Mouse (Mus musculus) lung, adult 18-20 months (tissue): ENCODE results near the gene Gng2.

Source experiments
- DNase-seq, 2 experiments: peaks; one replicate each; pipeline ENCODE4 v3.0.0; 2022; ENCODE audit warnings: mixed read lengths in 2 of 2

The Gng2 gene

GRCm38 (mm10) chr14:19976421-19977270 lies 781 bp downstream of the Gng2 start:
- peak; percentile 66 to 75 for DNase-seq

GRCm38 (mm10) chr14:19974978-19975493 lies 2.4 kb downstream of the Gng2 start:
- DNase-seq: peak in 1 of 2 experiments; percentile 13

- no peak for DNase-seq
Measured at GRCm38 (mm10) chr14:19974429-19974828, 3.0 kb downstream of the Gng2 start.

GRCm38 (mm10) chr14:19972316-19973029 lies 5.0 kb downstream of the Gng2 start:
- no peak for DNase-seq

DNA sequence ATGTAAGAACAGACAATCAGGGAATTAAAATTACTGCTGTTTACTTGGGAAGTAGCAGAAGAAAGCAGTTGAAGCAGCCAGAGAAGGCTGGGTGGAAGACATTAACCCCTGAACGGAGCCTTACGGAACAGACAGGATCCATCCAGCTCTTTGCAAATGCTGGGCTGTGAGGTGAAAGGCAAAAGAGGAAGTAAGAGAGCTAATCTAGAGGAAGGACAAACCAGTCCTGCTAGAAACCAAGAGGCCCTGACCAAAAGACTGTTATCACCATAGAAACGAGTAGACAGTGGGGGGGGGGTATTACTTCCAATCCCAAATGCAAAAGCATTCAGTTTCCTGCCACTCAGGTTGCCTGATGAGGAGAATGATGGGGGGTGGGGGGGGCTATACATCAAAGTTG lies 6.6 kb downstream of the Gng2 start:
- peak in 1 of 2 experiments; percentile 11 for DNase-seq

DNA sequence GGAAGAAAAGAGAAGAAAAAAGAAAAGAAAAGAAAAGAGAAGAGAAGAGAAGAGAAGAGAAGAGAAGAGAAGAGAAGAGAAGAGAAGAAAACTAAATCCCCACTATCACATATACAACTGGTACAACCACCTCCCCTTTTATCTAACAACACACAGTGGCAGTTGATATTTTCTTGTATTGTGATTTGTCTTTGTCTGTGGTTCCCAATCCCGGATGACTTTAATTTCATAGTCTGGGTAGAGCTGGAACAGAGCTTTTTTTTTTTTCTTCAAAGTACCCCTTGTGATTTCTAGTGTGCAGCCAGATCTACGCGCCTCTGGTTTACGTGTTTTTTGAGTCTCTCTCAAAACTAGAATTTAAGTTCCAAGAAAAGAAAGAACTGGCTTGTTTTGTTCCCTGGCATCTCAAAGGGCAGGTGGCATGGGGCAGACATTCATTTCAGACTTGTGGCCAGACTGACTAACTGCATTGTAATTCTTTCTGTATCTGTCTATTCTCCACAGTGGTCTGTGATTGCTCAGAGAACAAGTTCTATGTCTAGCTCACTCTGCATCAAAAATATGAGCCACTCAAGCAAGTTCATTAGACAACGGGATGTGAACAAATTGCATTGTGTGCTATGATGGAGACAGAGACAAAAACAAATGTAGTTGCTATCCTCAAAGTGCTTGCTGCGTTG lies 7.2 kb downstream of the Gng2 start:
- DNase-seq: no peak

DNA sequence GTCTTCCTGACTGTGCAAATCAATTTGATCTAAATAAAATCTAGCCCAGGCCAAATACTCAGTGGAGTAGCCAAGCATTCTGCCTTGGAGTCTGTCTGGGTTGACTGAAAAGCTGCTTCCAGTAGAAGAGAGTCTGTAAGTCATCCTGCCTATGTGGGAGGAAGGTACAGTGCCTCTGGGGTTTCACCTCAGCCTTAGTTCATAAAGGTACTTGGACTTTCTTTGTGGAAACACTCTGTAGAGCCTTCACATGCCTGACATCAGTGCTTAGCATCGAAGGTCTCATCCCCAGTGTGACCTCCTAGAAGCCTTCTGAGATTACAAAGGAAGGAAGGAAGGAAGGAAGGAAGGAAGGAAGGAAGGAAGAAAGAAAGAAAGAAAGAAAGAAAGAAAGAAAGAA lies 7.9 kb downstream of the Gng2 start:
- DNase-seq: no peak

- no peak for DNase-seq
Measured at GRCm38 (mm10) chr14:19969011-19969521, 8.4 kb downstream of the Gng2 start.

DNA sequence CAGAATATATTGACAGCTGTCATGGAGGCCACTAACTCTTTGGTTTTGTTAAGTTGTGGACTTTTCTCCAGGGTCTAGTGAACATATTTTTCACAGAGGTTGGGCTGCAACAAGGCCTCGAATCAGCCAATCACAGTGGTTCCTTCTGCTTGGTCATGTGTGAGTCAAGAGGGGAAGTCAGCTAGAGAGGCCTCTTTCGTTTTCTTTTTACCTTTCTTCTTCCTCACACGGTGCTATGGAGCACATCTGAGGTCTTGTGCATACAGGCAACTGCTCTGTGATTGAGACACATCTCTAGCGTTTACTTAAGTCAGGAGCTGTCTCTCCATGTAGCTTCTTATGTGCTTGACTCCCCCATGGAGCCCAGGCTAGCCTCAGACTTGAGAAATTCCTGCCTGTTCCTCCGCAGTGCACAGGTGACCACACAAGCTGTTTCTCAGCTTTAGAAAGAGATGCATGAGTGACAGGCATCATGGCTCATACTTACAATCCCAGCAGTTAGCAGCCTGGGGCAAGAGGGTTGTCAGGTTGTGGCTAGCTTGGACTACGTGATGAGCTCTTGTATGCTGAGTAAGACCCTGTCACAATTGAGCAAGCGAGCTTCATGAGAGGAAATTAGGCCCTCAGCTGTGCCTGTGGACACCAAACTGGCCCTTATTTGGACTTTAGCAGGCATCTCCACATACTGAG lies 9.0 kb downstream of the Gng2 start:
- DNase-seq: peak in 1 of 2 experiments; percentile 9

- no peak for DNase-seq
Measured at GRCm38 (mm10) chr14:19967482-19967881, 9.9 kb downstream of the Gng2 start.

DNA sequence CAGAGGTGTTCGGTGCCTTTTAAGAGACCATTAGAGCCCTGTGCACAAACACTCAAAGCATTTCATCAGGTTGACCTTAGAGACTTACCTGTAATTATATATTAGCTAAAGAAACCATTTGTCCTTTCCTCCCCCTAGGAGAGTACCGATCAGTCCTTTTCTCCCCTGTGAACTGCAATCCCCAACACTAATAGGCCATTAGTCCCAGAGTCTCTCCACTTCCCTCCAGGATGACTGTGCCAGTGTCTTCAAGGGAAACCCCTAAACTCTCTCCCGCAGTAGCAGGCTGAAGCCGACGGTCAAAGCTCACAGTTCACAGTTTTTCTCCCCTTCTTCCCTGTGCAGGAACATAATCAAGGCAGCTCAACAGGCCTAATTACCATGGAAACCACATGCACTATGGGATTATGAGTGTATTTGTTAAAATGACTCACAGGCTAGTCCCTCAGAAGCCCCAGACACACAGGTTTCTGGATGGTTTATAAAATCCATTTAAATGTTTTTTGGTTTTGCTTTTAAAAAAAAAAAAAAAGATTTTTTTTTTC lies 13.4 kb downstream of the Gng2 start:
- no peak for DNase-seq

- no peak for DNase-seq
Measured at GRCm38 (mm10) chr14:19961924-19962915, 15.2 kb downstream of the Gng2 start.

DNA sequence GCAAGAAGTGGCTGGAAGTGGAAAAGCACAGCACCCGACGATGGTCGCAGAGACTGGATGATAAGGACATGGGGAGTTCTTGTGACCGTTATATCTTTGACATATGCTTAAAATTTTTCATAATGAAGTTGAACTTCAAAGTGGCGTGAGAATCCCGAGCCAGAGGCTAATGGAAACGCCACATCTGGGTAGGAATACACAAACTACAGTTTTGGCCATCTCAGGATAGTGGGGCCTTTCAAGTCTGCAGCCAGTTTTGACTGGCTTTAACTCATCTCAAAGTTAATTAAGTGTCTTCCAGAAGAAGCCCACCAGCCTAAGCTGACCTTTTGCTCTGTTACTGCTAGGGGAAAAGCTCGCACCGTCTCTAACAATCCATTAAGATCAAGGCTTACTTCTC lies 17.6 kb downstream of the Gng2 start:
- DNase-seq: no peak

DNA sequence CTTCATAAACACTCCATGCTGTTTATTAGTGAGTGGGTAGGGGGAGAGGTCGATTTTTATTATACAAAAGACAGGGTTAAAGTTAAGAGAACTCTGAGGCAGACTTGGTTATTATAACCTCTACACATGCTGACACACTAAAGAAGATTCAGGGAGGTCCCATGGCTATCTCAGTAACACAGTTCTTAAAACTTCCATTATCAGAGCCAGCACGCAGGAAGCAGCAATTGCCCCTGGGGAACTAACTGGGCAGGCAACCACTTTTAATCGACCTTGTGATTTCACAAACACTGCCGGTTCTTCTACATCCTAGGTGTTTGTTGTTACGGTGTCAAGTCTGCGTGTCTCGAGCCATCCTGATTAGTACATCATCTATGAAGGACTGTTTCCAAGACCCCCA lies 22.4 kb downstream of the Gng2 start:
- no peak for DNase-seq

GRCm38 (mm10) chr14:19950812-19951211 lies 26.6 kb downstream of the Gng2 start:
- DNase-seq: no peak

GRCm38 (mm10) chr14:19949475-19949874 lies 28.0 kb downstream of the Gng2 start:
- no peak for DNase-seq

GRCm38 (mm10) chr14:19946221-19946620 lies 31.2 kb downstream of the Gng2 start:
- no peak for DNase-seq

- DNase-seq: no peak
Measured at GRCm38 (mm10) chr14:19942732-19943131, 34.7 kb downstream of the Gng2 start.

DNA sequence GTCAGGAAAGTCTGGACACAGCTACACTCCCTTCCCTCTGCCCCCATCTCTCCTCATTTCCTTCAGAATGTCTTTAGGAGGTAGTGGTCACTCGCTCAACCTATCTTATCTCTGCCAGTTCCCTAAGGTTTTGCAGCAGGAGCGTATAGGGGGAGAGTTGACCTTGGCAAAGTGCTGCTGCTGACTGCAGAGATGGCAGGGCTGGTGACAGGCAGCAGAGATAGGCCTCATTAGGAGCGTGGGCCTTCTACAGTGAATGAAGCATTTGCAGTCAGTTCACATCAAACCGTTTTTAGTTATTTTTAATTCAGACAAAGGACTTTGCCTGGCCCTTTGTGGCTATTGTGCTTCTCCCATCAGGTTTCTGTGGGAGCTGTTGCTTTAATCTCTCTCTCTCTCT lies 35.1 kb downstream of the Gng2 start:
- DNase-seq: no peak

DNA sequence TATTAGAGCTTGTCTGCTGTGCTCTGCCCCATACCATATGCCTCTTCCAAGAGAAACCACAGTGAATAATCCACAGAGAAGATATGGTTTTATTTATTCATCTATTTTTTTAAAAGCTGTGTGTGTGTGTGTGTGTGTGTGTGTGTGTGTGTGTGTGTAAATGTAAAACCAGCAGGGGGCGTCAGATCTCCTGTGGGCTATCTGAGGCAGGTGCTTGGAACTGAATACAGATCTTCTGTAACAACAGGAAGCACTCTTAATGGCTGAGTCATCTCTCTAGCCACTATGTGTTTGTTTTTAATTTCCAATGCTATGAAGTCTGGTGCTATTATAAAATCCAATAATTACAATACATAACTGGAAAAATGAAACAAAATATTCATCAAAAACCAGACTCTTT lies 37.4 kb downstream of the Gng2 start:
- DNase-seq: no peak

- no peak for DNase-seq
Measured at GRCm38 (mm10) chr14:19938545-19938944, 38.9 kb downstream of the Gng2 start.
